In the genomic region with DNA sequence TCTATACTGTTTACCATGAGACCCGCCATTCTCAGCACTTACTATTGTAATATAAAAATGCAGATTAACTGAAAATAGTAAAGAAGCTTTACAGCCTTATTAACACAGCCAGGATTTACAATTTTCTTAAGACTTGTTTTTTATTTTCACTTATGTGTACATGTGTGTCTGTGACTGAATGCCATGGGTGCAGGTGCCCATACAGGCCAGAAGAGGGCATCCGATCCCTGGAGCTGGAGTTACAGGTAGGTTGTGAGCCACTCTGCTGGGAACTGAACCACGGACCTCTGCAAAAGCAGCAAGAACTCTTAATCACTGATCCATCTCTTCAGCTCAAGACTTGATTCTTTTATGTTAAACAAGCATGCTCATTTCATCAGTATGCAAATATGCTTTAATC, we compare ENCODE assay signal across 17 mouse cellular contexts. TPM values are rescaled to one million over a fixed set of nuclear protein-coding genes. Genes with fewer than 3 reads are reported as not detected.
DNase-seq lines count a peak whose midpoint lies in the region; ATAC-seq and TF ChIP-seq lines count a peak whose summit lies in the region.
"Had no signal": no experiment of that assay in that cellular context is flagged by ENCODE, and none has a peak within 500 bp of the region (broad histone marks: within the 10 kb centered on the region; RNA-seq: fewer than 3 reads in every experiment).

No protein-coding gene starts in this region.

- H3K4me3 ChIP-seq in gastrocnemius, adult 2 months: no peak overlapping the region
- no peak overlapping the region for H3K4me3 ChIP-seq in layer of hippocampus, adult 2 months
- H3K4me3 ChIP-seq in lung, postnatal 0 days (ENCODE audit: low read depth, low read length): no peak overlapping the region
- no peak overlapping the region for H3K4me3 ChIP-seq in lung, adult 2 months (replicated peaks; ENCODE audit: extremely low read depth, low read depth, low read length)
- H3K4me3 ChIP-seq: embryonic facial prominence, embryonic 10.5 days; forebrain, embryonic 15.5 days; hindbrain, embryonic 12.5 days; liver, embryonic 15.5 days; midbrain, embryonic 12.5 days had no signal

- H3K27me3 ChIP-seq in lung, postnatal 0 days (replicated peaks; ENCODE audit: insufficient read depth, low read length): no peaks in the 10 kb centered on the region
- H3K27me3 ChIP-seq: forebrain, embryonic 15.5 days; hindbrain, embryonic 12.5 days; liver, embryonic 15.5 days; midbrain, embryonic 12.5 days had no signal

- intact Hi-C loops in gastrocnemius, adult 2 months (cut with DNase I): no loop called here

- peaks cover 21% of the 10 kb centered on the region; the same call in 1 of the 2 replicates for H3K36me3 ChIP-seq in lung, postnatal 0 days (ENCODE audit: insufficient read depth, low read length)

- TF ChIP-seq CTCF in gastrocnemius, adult 2 months (IDR thresholded peaks at IDR 0.05): peak; percentile 19; the same call in 1 of the 2 replicates
- peak; percentile 55 for TF ChIP-seq CTCF in layer of hippocampus, adult 2 months (conservative IDR thresholded peaks at IDR 0.05)
- peak; percentile 28 for TF ChIP-seq CTCF in lung, postnatal 0 days (IDR thresholded peaks at IDR 0.05)
- no peak for TF ChIP-seq CTCF in lung, adult 2 months (IDR thresholded peaks at IDR 0.05; ENCODE audit: insufficient read depth, low read length)

- H3K4me2 ChIP-seq in lung, postnatal 0 days (replicated peaks; ENCODE audit: low read depth, low read length): no peak overlapping the region
- H3K4me2 ChIP-seq: forebrain, embryonic 15.5 days; hindbrain, embryonic 12.5 days; liver, embryonic 15.5 days; midbrain, embryonic 12.5 days had no signal

- ATAC-seq in lung, postnatal 0 days: no peak
- ATAC-seq: forebrain, embryonic 15.5 days had no signal

- whole genome bisulfite sequencing in lung, postnatal 0 days: 95% methylated on average over 3 of the region's 3 CpGs
- 98% methylated on average over 3 of the region's 3 CpGs for WGBS in lung, adult 2 months

- no peak for DNase-seq in gastrocnemius, adult 2 months
- DNase-seq in gastrocnemius, postnatal 25 days: no peak
- no peak for DNase-seq in layer of hippocampus, adult 2 months (ENCODE audit: low spot score in 2 of 2)
- no peak for DNase-seq in layer of hippocampus, adult 11-12 months (ENCODE audit: low spot score)
- DNase-seq in lung, postnatal 0 days (ENCODE audit: low spot score): no peak
- DNase-seq in lung, adult 2 months: no peak
- DNase-seq in adrenal gland, postnatal 14 days: no peak
- no peak for DNase-seq in spleen, postnatal 10 days (ENCODE audit: low spot score in 2 of 2)
- DNase-seq: adrenal gland, postnatal 10 days; cerebellum, postnatal 10 days; gastrocnemius, postnatal 10 days; heart, adult 18-20 months had no signal

- H3K9me3 ChIP-seq in lung, postnatal 0 days (ENCODE audit: low read length): no peaks in the 10 kb centered on the region
- H3K9me3 ChIP-seq: forebrain, embryonic 15.5 days; hindbrain, embryonic 12.5 days; liver, embryonic 15.5 days; midbrain, embryonic 12.5 days had no signal

- no peak for TF ChIP-seq POLR2A in lung, adult 2 months (IDR thresholded peaks at IDR 0.05; ENCODE audit: borderline replicate concordance, extremely low read depth, low read depth, low read length)

- no peak for TF ChIP-seq EP300 in lung, postnatal 0 days (IDR thresholded peaks at IDR 0.05)

- no peak overlapping the region for H3K27ac ChIP-seq in gastrocnemius, adult 2 months
- H3K27ac ChIP-seq in layer of hippocampus, adult 2 months: no peak overlapping the region
- H3K27ac ChIP-seq in lung, postnatal 0 days (ENCODE audit: low read length): no peak overlapping the region
- H3K27ac ChIP-seq: embryonic facial prominence, embryonic 10.5 days; forebrain, embryonic 15.5 days; hindbrain, embryonic 12.5 days; liver, embryonic 15.5 days; midbrain, embryonic 12.5 days had no signal

- no peaks in the 10 kb centered on the region for H3K4me1 ChIP-seq in lung, postnatal 0 days (ENCODE audit: insufficient read depth, low read depth, low read length)
- H3K4me1 ChIP-seq in lung, adult 2 months (ENCODE audit: control insufficient read depth, insufficient read depth, low read length): no peaks in the 10 kb centered on the region
- H3K4me1 ChIP-seq: embryonic facial prominence, embryonic 10.5 days; forebrain, embryonic 15.5 days; hindbrain, embryonic 12.5 days; liver, embryonic 15.5 days; midbrain, embryonic 12.5 days had no signal

- H3K9ac ChIP-seq in lung, postnatal 0 days (replicated peaks; ENCODE audit: low read depth): no peak overlapping the region
- H3K9ac ChIP-seq: forebrain, embryonic 15.5 days; hindbrain, embryonic 12.5 days; liver, embryonic 15.5 days; midbrain, embryonic 12.5 days had no signal

RNA-seq across cellular contexts. Expression of a gene that starts 22.7 kb away (rescaled TPM):
- total RNA-seq in gastrocnemius, adult 2 months (2021): 1 to 10 TPM; 5.4 to 8.4 TPM
- 1 to 10 TPM; 6.2 to 6.7 TPM for total RNA-seq in gastrocnemius, postnatal 25 days (2021)
- 10 to 100 TPM; 32.8 to 35.2 TPM for total RNA-seq in layer of hippocampus, adult 2 months (2021)
- polyA plus RNA-seq in lung, postnatal 0 days (2015; fragmentation: Nextera tagmentation; extraction: Ambion mirVana): 26.8 and 27.2 TPM in 2 replicates
- 24.6 and 24.7 TPM in 2 replicates for polyA plus RNA-seq in lung, adult 2 months (2012; rRNA removed)
- total RNA-seq in adrenal gland, postnatal 14 days (2021): 21.6 and 27.2 TPM in 2 replicates

RNA-seq across cellular contexts. Expression of a gene that starts 37.2 kb away (rescaled TPM):
- 1 to 10 TPM in 1 of 2 experiments, under 1 TPM in 1; 0.92 to 1.8 TPM for total RNA-seq in gastrocnemius, adult 2 months (2021)
- 1 to 10 TPM; 1.3 to 1.8 TPM for total RNA-seq in gastrocnemius, postnatal 25 days (2021)
- 1 to 10 TPM; 3.3 to 4.6 TPM for total RNA-seq in layer of hippocampus, adult 2 months (2021)
- 19.1 and 21.1 TPM in 2 replicates for polyA plus RNA-seq in lung, postnatal 0 days (2015; fragmentation: Nextera tagmentation; extraction: Ambion mirVana)
- polyA plus RNA-seq in lung, adult 2 months (2012; rRNA removed): 69.9 and 91.7 TPM in 2 replicates
- 5.8 and 16.0 TPM in 2 replicates for total RNA-seq in adrenal gland, postnatal 14 days (2021)
